Mouse (Mus musculus) brain, adult 2 months (tissue): ENCODE measurements around the gene Igf1r.
A peak's percentile ranks its signal among the peaks of the same experiment; 100 is the strongest.

Experiments used
- DNase-seq: peaks from one replicate; pipeline ENCODE4 v3.0.0; 2011; ENCODE audit warnings: low read depth, low spot score

The Igf1r gene

DNA sequence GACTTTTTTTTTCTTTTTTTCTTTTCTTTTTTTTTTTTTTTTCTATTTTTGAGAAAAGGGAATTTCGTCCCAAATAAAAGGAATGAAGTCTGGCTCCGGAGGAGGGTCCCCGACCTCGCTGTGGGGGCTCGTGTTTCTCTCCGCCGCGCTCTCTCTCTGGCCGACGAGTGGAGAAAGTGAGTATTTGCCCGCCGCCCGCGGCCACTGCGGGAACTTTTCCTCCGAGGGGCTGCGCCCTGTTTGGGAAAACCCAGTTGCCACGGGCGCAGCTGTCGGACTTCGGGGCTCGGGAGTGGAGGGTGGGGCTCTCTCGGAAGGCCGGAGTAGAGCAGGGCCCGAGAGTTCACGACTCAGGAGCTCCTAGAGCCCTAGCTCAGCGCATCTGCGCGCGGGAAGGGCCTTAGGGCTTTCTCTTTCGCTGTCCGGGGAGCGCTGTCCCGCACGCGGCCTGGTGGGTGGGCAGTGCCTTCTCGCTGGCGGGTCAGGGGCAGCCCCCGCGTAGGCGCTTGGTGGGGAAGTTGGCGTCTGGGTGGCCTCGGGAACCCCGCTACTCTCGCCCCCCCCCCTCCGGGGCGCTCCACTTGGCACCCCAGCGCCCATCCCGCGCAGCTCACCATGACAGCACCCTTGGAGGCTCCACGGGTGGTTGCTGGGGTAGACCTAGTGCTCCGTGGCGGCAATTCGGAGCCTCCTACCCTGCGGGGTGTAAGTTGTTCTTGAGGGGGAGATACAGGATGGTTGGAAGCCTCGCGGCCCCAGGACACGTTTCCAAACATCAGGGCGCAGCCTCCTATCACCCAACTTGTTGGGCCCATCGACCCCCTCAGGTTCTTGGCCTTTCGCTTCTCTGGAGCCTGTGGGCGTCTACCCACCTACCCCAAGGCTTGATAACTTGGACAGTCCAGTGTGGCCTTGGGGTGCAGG lies at the start of gene Igf1r:
Igf1r (plus strand) TSS at position 51 of the 924 bp plus-strand sequence.
- no peak for DNase-seq

DNA sequence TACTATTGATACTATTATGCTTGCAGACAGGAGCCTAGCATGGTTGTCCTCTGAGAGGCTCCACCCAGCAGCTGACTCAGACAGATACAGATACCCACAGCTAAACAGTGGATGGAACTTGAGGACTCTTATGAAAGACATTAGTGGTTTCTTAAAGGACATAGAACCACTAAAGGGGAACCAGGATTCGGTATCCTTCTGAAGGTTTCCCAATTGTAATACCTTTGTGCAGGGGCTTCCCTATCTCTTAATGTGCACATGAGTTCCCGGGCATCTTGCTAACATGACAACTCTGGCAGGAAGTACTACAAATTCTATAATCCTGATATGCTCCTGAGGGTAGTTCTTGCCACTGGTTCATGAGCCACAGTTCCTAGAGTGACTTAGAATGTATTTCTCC lies 46.3 kb upstream of the Igf1r start:
- no peak for DNase-seq

DNA sequence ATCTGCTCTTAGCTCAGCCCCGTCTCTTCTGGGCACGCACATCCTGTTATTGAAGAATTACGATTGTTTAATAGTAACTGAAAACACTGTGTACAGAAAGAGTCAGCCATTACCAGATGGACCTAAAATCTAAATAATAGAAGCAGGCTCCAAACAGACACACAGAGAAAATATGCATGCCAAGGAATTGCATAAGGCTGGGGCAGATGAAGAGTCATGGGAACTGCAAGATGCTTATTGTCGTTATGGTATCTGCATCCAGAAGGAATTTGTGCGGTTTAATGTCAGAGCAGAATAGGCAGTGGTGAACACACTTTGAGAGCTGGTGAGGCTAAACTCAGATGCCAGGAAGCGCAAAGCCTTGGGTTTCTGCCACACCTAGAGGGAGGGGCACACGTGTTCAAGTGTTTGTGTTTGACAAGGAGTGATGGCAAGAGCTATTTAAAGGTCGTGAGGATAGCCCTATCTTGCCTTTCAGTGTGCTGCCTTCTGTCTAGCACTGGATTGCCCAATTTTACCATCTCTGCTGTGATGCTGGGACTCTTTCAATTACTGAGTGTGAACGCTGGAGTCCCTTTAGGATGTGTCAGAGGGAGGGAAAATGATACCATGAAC lies 44.7 kb upstream of the Igf1r start:
- DNase-seq = peak; percentile 47

- peak; percentile 44 for DNase-seq
Measured at GRCm38 (mm10) chr7:67910528-67910927, 42.1 kb upstream of the Igf1r start.

- DNase-seq = no peak
Measured at GRCm38 (mm10) chr7:67910947-67911346, 41.7 kb upstream of the Igf1r start.

GRCm38 (mm10) chr7:67911841-67912240 lies 40.8 kb upstream of the Igf1r start:
- no peak for DNase-seq

GRCm38 (mm10) chr7:67916960-67917359 lies 35.7 kb upstream of the Igf1r start:
- DNase-seq = no peak

GRCm38 (mm10) chr7:67917753-67918152 lies 34.9 kb upstream of the Igf1r start:
- DNase-seq = no peak

GRCm38 (mm10) chr7:67919467-67919866 lies 33.2 kb upstream of the Igf1r start:
- no peak for DNase-seq

DNA sequence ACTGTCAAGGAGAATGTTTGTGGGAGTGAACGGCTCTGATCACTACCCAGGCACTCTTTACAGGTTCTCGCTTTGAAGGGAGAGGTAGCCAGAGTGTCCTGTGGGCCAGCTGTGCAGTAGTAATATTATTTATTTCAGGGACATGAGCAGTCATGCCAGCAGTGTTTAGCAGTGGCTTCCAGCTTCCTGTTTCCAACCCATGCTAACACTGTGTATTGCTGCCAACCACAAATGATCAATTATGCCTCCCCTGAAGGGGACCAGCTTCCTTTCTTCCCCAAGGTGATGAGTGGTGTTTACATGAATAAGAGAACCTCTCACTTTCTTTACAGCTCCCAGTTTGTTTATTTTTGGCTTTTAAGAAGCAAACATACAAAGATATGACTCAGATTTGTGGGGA lies 28.4 kb upstream of the Igf1r start:
- DNase-seq = no peak

DNA sequence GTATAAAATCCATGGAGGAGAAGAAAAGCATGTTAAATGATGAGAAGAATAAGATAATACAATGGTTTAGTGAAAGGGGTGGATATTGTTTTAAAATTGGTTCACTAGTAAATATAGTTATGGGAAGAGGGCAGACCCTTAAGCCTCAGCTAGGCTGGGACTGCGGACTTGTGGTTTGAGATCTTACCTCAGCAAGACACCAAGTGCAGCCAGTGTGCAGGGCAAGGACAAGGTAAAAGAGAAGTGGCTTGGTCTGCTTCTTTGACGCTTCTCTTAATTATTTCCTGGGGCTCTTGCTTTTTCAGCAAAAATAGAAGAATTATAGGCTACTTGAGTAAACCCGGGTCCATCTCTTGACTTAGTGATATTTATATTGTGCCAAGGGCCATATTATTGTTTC lies 22.5 kb upstream of the Igf1r start:
- no peak for DNase-seq

- no peak for DNase-seq
Measured at GRCm38 (mm10) chr7:67936801-67937200, 15.8 kb upstream of the Igf1r start.

- no peak for DNase-seq
Measured at GRCm38 (mm10) chr7:67943805-67944204, 8.8 kb upstream of the Igf1r start.

GRCm38 (mm10) chr7:67946901-67947300 lies 5.7 kb upstream of the Igf1r start:
- no peak for DNase-seq

DNA sequence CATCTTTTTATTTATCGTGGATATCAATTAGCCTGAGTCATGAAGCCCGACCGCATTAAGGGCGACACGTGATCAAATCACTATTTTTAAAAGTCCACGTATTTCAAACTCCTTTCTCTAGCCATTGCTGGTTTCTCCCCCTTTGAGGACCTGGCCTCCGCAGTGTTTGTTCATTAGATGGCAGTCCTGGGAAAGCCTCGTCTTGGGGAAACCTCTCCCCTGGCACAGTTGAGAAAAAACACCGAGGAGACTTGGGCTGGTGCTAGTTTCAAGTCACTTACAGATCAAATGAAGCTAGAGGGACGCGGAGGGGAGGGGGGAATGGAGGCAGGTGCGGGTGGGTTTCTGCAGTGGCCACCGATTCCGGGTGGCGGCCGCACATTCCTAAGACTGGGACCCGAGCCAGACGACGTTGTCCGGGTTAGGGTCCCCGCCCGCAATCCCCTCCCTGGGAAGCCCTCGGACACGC lies 2.2 kb upstream of the Igf1r start:
- no peak for DNase-seq

GRCm38 (mm10) chr7:67950815-67951531 lies 1.7 kb upstream of the Igf1r start:
- DNase-seq = peak; percentile 88

GRCm38 (mm10) chr7:67951532-67952035 lies 1.0 kb upstream of the Igf1r start:
- DNase-seq = peak; percentile 98

DNA sequence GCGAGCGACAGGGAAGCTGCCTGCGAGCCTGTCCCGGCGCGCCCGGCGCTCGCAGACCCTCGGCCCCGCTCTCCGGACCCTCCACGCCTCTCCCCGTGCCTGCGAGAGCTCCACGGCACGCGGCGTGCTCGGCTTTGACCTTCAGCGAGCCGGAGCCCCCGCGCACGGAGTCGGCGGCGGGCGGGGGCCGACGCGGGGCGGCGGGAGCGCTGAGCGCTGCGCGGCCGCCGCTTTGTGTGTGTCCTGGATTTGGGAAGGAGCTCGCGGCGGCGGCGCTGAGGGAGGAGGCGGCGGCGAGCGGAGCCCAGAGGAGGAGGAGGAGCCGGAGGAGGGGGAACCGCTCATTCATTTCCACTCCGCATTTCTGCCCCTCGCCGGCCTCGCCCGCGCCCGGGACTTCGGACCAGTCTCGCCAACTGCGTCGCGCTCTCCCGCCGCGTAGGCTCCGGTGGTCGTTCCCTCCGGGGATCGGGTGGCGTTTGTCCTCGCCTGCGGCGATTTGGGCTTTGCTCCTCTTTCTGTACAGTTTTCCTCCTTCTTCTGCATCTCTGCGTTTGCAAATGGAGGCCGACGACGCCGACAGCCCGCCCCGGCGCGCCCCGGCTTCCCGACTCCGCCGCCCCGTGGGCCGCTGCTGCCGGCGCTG lies 468 bp upstream of the Igf1r start:
- peak; percentile 88 for DNase-seq

GRCm38 (mm10) chr7:67953764-67954242 lies 1.2 kb downstream of the Igf1r start:
- DNase-seq = no peak

DNA sequence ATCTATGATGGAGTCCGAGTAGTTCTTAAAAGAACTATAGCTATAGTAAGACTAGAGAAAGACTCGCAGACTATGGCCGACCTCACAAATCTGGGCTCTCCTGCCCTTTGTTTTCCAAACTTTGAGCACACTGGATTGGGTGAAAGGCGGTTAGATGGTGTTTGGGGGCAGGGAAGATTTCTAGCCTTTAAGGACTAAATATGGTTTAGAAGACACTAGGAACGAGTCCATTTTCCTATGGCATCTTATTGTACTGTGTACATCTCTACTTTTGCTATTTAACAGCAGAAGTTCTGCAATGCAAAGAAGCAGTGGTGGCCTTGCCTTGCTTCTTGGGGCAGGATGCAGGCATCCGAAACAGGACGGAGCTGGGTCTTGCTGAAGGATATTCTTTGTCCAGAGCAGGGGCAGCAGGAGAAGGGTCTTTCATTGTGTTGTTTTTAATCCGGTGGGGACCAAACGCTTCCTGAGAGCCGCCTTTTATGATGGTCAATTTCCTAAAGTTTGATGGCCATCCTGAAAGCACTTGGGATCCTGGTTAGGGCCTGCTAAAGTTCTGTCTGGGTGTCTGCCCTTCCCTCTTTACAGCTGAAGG lies 2.1 kb downstream of the Igf1r start:
- DNase-seq = no peak

- DNase-seq = no peak
Measured at GRCm38 (mm10) chr7:67955276-67955675, 2.6 kb downstream of the Igf1r start.
